Comparison of ENCODE assay signal across 25 mouse cellular contexts in the genomic region with DNA sequence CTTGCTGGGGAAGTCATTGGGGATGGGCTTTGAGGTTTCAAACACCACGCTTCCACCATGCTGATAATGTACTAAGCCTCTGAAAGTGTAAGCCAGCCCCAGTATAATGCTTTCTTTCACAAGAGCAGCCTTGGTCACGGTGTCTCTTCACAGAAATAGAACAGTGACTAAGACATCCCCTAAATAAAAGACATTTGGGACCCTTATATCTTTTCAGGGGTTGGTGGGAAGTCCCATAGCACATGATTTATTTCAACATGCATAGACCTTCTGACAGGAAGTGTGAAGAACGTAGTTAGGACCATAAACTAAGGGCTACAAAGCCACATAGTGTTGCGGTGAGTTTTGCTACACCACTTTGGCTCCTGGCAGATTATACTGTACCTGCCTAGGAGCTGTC.
DNase-seq lines count a peak whose midpoint lies in the region; ATAC-seq and TF ChIP-seq lines count a peak whose summit lies in the region.
"Had no signal": no experiment of that assay in that cellular context is flagged by ENCODE, and none has a peak within 500 bp of the region (broad histone marks: within the 10 kb centered on the region; RNA-seq: fewer than 3 reads in every experiment).

No protein-coding gene starts in this region.

- no peak for TF ChIP-seq POLR2A in MEL (IDR thresholded peaks at IDR 0.05; ENCODE audit: control insufficient read depth in 1 of 2, insufficient read depth in 1 of 2, low read depth in 1 of 2, low read length in 2 of 2, poor library complexity in 1 of 2)

- no peak for TF ChIP-seq RAD21 in MEL (IDR thresholded peaks at IDR 0.05; ENCODE audit: low read depth, low read length)

- ATAC-seq in granulocyte monocyte progenitor cell, adult 5-6 weeks (replicated peaks; ENCODE audit: poor library complexity, severe bottlenecking) = peak; percentile 31
- no peak for ATAC-seq in liver, embryonic 11.5 days (replicated peaks; ENCODE audit: low FRiP score)
- ATAC-seq: activated CD4-positive, CD25-positive, alpha-beta regulatory T cell, adult 4 months; CD4-positive, CD25-positive, alpha-beta regulatory T cell, adult 4 months; forebrain, embryonic 13.5 days; forebrain, embryonic 16.5 days; intestine, embryonic 15.5 days had no signal

- H3K27me3 ChIP-seq in MEL (ENCODE audit: control insufficient read depth in 1 of 2, insufficient read depth in 2 of 2, low read length in 2 of 2) = no peaks in the 10 kb centered on the region
- no peaks in the 10 kb centered on the region for H3K27me3 ChIP-seq in liver, embryonic 11.5 days (replicated peaks; ENCODE audit: control insufficient read depth, insufficient read depth, low read length)
- H3K27me3 ChIP-seq: embryonic facial prominence, embryonic 13.5 days; forebrain, embryonic 13.5 days; hindbrain, embryonic 12.5 days; hindbrain, embryonic 15.5 days; intestine, embryonic 15.5 days had no signal

- peaks cover 19 to 24% of the 10 kb centered on the region in 2 experiments for H3K4me1 ChIP-seq in MEL (ENCODE audit: control insufficient read depth in 1 of 2, insufficient read depth in 2 of 2, low read length in 2 of 2)
- H3K4me1 ChIP-seq in liver, embryonic 11.5 days (replicated peaks; ENCODE audit: control insufficient read depth, insufficient read depth, low read length) = peaks cover 10% of the 10 kb centered on the region

- peaks cover 11% of the 10 kb centered on the region for H3K79me2 ChIP-seq in MEL (ENCODE audit: control insufficient read depth, insufficient read depth, low read length, poor library complexity)

- no peak for TF ChIP-seq CTCF in MEL (IDR thresholded peaks at IDR 0.05 in 2 of 3, conservative IDR thresholded peaks at IDR 0.05 in 1 of 3; ENCODE audit: control insufficient read depth in 1 of 3, insufficient read depth in 1 of 3, low read depth in 2 of 3, low read length in 3 of 3, poor library complexity in 1 of 3, severe bottlenecking in 1 of 3)
- TF ChIP-seq CTCF in gastrocnemius, adult 2 months (IDR thresholded peaks at IDR 0.05) = no peak

- H3K27ac ChIP-seq in MEL (ENCODE audit: control insufficient read depth, low read depth, low read length) = no peak overlapping the region
- no peak overlapping the region for H3K27ac ChIP-seq in liver, embryonic 11.5 days (ENCODE audit: low read depth, low read length)
- no peak overlapping the region for H3K27ac ChIP-seq in gastrocnemius, adult 2 months
- H3K27ac ChIP-seq: embryonic facial prominence, embryonic 10.5 days; embryonic facial prominence, embryonic 13.5 days; forebrain, embryonic 10.5 days; forebrain, embryonic 13.5 days; hindbrain, embryonic 12.5 days; hindbrain, embryonic 15.5 days; intestine, embryonic 15.5 days had no signal

- 69% methylated on average over 4 of the region's 4 CpGs for WGBS in liver, embryonic 11.5 days

- no peak overlapping the region for H3K4me3 ChIP-seq in MEL (ENCODE audit: control insufficient read depth in 1 of 2, insufficient read depth in 1 of 2, low read depth in 2 of 2, low read length in 2 of 2)
- no peak overlapping the region for H3K4me3 ChIP-seq in liver, embryonic 11.5 days (ENCODE audit: low read depth, low read length)
- no peak overlapping the region for H3K4me3 ChIP-seq in gastrocnemius, adult 2 months
- H3K4me3 ChIP-seq: embryonic facial prominence, embryonic 10.5 days; embryonic facial prominence, embryonic 13.5 days; forebrain, embryonic 10.5 days; forebrain, embryonic 13.5 days; hindbrain, embryonic 12.5 days; hindbrain, embryonic 15.5 days; intestine, embryonic 15.5 days had no signal

- H3K4me2 ChIP-seq in liver, embryonic 11.5 days = no peak overlapping the region
- H3K4me2 ChIP-seq: embryonic facial prominence, embryonic 13.5 days; forebrain, embryonic 13.5 days; heart, embryonic 11.5 days; hindbrain, embryonic 12.5 days; hindbrain, embryonic 15.5 days; intestine, embryonic 15.5 days had no signal

- TF ChIP-seq EP300 in MEL (IDR thresholded peaks at IDR 0.05; ENCODE audit: low read depth in 1 of 2, low read length in 2 of 2) = no peak

- no peaks in the 10 kb centered on the region for H3K9me3 ChIP-seq in MEL (replicated peaks; ENCODE audit: insufficient read depth, low read length)
- no peaks in the 10 kb centered on the region for H3K9me3 ChIP-seq in liver, embryonic 11.5 days (ENCODE audit: control insufficient read depth, low read length)
- H3K9me3 ChIP-seq: embryonic facial prominence, embryonic 10.5 days; embryonic facial prominence, embryonic 13.5 days; forebrain, embryonic 13.5 days; hindbrain, embryonic 12.5 days; hindbrain, embryonic 15.5 days; intestine, embryonic 15.5 days had no signal

- H3K36me3 ChIP-seq in MEL (ENCODE audit: control insufficient read depth in 1 of 2, insufficient read depth in 2 of 2, low read length in 2 of 2) = peaks cover 0 to 8% of the 10 kb centered on the region in 2 experiments; a peak in 2 of 4 replicates
- no peaks in the 10 kb centered on the region for H3K36me3 ChIP-seq in liver, embryonic 11.5 days (ENCODE audit: control insufficient read depth, insufficient read depth, low read length)
- H3K36me3 ChIP-seq: embryonic facial prominence, embryonic 10.5 days; embryonic facial prominence, embryonic 13.5 days; forebrain, embryonic 10.5 days; hindbrain, embryonic 12.5 days; hindbrain, embryonic 15.5 days; intestine, embryonic 15.5 days had no signal

- no peak overlapping the region for H3K9ac ChIP-seq in MEL (ENCODE audit: control insufficient read depth, low read depth, low read length, poor library complexity, severe bottlenecking)
- no peak overlapping the region for H3K9ac ChIP-seq in liver, embryonic 11.5 days (ENCODE audit: low read depth, low read length)
- H3K9ac ChIP-seq: embryonic facial prominence, embryonic 13.5 days; forebrain, embryonic 13.5 days; hindbrain, embryonic 12.5 days; hindbrain, embryonic 15.5 days; intestine, embryonic 15.5 days had no signal

- intact Hi-C loops in gastrocnemius, adult 2 months (cut with DNase I) = no loop called here

- peak; percentile 33 for DNase-seq in MEL (ENCODE audit: low read depth, low spot score)
- DNase-seq in natural killer cell, adult 2 months (ENCODE audit: low spot score in 2 of 2) = peak; percentile 46 to 64
- no peak for DNase-seq in layer of hippocampus, postnatal 14 days (ENCODE audit: low spot score in 2 of 2)
- DNase-seq in liver, embryonic 11.5 days (ENCODE audit: low spot score) = no peak
- DNase-seq in gastrocnemius, adult 2 months = no peak
- DNase-seq in heart, adult 18-20 months = no peak
- DNase-seq: adrenal gland, adult 8-10 months; adrenal gland, postnatal 25 days; cerebellum, adult 18-20 months; cerebellum, adult 9-10 months; cerebellum, postnatal 25 days; embryo, embryonic 11 days; gastrocnemius, postnatal 14 days had no signal

TF ChIP-seq in MEL, 35 proteins besides CTCF, POLR2A, EP300 and RAD21:
- TF ChIP-seq GABPA (IDR thresholded peaks at IDR 0.05; ENCODE audit: low read depth, low read length) (no peak), ZKSCAN1 (IDR thresholded peaks at IDR 0.05; ENCODE audit: low read depth, low read length) (no peak), USF1 (IDR thresholded peaks at IDR 0.05; ENCODE audit: low read depth, low read length) (no peak), MYC (IDR thresholded peaks at IDR 0.05; ENCODE audit: low read depth, low read length) (no peak), MXI1 (IDR thresholded peaks at IDR 0.05; ENCODE audit: low read depth, low read length) (no peak), POLR2AphosphoS2 (IDR thresholded peaks at IDR 0.05; ENCODE audit: low read length) (no peak), MYB (IDR thresholded peaks at IDR 0.05; ENCODE audit: low read depth, low read length) (no peak), NELFE (IDR thresholded peaks at IDR 0.05; ENCODE audit: low read depth, low read length) (no peak), USF2 (IDR thresholded peaks at IDR 0.05; ENCODE audit: borderline replicate concordance in 1 of 2, insufficient read depth in 1 of 2, low read depth in 1 of 2, low read length in 2 of 2) (no peak), CHD2 (IDR thresholded peaks at IDR 0.05; ENCODE audit: low read length) (no peak), NRF1 (IDR thresholded peaks at IDR 0.05; ENCODE audit: insufficient read depth, low read depth, low read length, poor library complexity, severe bottlenecking) (no peak), RCOR1 (IDR thresholded peaks at IDR 0.05; ENCODE audit: low read depth, low read length) (no peak), ZNF384 (IDR thresholded peaks at IDR 0.05; ENCODE audit: low read depth, low read length) (no peak), BHLHE40 (IDR thresholded peaks at IDR 0.05; ENCODE audit: borderline replicate concordance, low read depth, low read length) (no peak), CHD1 (IDR thresholded peaks at IDR 0.05; ENCODE audit: low read depth, low read length) (no peak), MEF2A (IDR thresholded peaks at IDR 0.05; ENCODE audit: extremely low read depth, insufficient replicate concordance, low read depth, low read length, poor library complexity, severe bottlenecking) (no peak), ELF1 (IDR thresholded peaks at IDR 0.05; ENCODE audit: low read depth, low read length) (no peak), TBP (IDR thresholded peaks at IDR 0.05; ENCODE audit: low read depth, low read length) (no peak), UBTF (IDR thresholded peaks at IDR 0.05; ENCODE audit: borderline replicate concordance, insufficient read depth, low read depth, low read length) (no peak), ETS1 (IDR thresholded peaks at IDR 0.05; ENCODE audit: low read depth, low read length) (no peak)

Comparison
In these comparisons a context has a peak if more than half of its experiments do, and no peak if none do; other contexts are left out.
1. DNase-seq: peak in MEL (single experiment) and natural killer cell, adult 2 months (2 of 2); none in layer of hippocampus, postnatal 14 days (0 of 2), liver, embryonic 11.5 days (single experiment), gastrocnemius, adult 2 months (single experiment) and heart, adult 18-20 months (0 of 2).